Mouse (Mus musculus): ENCODE results near the gene Gm43191.
A peak's percentile ranks its signal among the peaks of the same experiment; 100 is the strongest.

Gene Gm43191

DNA sequence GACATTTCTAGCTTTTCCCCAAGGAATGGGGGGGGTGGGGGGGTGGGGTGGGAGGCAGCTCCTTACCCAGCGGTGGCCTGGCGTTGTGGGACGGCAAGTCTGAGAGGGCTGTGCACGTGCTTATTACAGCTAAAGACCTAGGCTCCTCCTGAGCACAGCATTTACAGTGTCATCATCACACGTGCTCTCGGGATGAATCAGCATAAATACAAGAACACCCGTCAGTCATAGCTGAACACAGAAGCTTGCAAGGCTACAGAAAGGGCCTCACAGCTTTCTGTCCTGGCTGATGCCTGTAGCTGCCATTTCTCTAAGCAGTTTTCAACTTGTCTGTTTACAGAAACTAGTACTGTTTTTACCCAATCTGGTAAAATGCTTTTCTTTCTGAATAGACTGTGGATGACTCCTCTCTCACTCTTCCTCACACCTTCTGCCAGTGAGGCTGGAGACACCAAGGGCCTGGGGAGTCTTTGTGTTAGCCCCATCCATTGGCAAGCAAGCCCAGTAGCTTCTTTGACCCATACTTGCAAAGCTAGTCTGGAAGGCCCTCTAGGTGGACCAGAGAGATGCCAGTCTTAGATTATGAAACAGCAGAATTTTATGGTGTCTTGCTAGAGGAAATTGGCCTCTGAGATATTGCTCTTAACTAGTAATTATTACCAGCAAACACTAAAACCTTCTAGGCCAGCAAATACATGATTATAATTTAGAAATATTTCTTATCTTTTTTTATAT is 60.3 kb downstream of the Gm43191 start:
- DNase-seq (ENCODE audit: low spot score) = no peak

DNA sequence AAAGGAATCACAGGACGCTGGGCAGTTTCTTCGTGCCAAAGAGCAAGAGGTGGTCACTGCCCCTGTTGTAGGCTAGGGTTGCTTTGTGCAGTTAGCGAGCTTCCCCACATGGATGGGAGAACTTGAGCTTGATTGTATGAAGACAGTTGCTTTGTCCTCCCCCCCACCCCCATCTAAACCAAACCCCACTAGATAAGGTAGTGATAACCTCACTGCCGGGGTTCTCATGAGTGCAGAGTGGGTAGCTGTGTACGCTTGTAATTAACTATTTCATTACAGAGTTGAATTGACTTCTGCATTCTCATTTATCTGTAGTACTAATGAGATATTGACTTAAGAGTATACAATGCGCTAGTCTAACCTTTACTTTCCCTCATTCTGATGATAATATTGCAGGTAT is 62.2 kb downstream of the Gm43191 start:
- no peak for DNase-seq (ENCODE audit: low spot score)

- no peak for DNase-seq (ENCODE audit: low spot score)
Measured at GRCm38 (mm10) chr3:116615318-116616068, 65.6 kb downstream of the Gm43191 start.

DNA sequence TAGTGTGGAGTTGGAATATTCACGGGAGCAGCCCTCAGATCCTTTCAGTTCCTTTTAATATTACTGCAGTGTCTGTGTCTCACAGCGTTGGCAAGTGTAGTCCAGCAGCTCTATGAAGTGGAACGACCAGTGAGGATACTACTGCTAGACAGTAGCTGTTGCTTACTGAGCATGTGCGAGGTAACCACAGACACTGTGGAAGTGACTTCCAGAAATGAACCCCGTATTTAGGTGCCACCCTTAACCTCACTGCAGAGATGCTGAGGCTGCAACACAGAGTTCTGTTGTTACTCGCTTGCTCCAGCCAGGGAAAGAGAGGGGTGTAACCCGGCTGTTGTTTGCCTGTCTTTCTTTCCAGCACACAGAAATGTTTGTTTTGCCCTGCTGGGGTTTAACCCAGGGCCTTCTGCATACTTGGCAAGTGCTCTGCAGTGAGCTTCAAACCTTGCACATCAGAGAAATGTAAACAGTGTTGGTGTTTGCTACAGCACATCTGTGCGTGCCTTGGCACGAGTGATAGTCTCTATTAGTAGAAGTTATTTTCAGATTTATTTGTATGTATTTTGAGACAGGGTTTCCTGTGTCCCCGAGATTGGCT is 66.7 kb downstream of the Gm43191 start, which contains the start of gene Trmt13:
TSS of gene Trmt13 (minus strand) at position 293 of the 598 bp plus-strand sequence.
- peak; percentile 13 for DNase-seq (ENCODE audit: low spot score)

DNA sequence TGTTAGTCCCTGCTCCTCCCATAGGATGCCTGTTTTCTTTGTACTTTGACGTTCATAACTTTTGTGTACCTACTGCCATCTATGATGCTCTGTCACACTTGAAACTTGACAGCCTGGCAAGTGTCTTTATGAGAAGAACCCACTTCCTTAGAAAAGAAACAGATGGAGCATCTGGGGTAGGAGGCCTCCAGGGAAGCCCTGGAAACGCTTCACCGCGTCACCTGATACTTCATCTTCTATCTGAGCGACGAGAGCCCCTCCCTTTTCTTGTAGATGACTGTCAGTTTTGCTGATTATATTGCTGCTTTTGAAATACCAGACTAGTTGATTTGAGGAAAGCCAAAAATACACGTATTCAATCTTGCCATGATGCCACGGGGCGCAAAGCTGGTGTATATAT is 76.5 kb downstream of the Gm43191 start:
- no peak for DNase-seq (ENCODE audit: low spot score)

DNA sequence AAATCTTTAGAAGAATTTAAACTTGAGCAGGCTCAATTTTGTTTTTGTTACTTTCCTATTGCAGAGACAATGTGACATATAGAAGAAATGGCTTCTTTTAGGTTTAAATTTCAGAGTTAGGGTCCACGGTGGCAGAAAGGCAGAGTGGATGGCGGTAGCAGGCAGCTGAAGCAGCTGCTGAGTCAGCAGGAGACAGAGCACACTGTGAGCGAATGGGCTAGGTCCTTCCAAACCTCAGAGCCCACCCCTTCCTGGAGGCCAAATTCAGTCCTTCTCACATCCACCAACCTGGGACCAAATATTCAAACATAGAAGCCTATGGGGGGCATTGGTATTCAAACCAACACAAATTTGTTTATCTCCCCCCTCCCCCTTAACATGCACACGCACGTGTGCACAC is 79.3 kb downstream of the Gm43191 start:
- no peak for DNase-seq (ENCODE audit: low spot score)

DNA sequence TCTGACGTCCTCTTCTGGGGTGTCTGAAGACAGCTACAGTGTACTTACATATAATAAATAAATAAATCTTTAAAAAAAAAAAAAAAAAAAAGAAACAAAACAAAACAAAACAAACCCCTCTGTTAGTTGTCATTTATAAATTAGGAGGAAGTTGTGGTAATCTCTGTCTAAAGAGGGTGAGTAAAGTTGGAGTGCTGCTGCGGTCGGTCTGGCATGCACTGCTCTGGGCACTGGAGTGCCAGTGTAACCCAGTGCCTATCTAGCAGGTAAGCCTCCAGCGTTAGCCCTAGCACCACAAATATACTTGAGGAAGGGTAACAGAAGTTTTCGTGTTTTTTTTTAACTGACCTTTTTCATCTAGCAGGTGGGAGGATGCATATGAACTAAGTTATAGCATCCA is 80.1 kb downstream of the Gm43191 start:
- DNase-seq (ENCODE audit: low spot score) = no peak

GRCm38 (mm10) chr3:116599705-116600104 is 81.4 kb downstream of the Gm43191 start:
- DNase-seq (ENCODE audit: low spot score) = no peak

DNA sequence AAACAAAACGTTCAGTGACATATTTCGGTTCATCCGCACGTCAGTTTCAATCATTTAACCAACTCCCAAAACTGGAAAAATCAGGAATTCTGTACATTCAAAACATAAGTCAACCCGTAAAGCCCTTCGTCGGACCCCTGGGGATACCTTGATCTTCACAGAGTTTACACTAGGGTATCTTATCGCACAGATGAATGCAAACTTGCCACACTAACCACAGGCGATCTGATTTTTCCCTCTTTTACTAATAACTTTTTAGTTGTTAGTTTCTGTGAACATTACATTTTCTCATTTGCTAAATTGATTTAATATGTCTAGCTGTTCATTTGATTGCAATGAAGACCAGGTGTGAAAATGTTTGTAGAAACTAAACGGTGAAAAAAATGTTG is 85.5 kb downstream of the Gm43191 start:
- DNase-seq (ENCODE audit: low spot score) = no peak

DNA sequence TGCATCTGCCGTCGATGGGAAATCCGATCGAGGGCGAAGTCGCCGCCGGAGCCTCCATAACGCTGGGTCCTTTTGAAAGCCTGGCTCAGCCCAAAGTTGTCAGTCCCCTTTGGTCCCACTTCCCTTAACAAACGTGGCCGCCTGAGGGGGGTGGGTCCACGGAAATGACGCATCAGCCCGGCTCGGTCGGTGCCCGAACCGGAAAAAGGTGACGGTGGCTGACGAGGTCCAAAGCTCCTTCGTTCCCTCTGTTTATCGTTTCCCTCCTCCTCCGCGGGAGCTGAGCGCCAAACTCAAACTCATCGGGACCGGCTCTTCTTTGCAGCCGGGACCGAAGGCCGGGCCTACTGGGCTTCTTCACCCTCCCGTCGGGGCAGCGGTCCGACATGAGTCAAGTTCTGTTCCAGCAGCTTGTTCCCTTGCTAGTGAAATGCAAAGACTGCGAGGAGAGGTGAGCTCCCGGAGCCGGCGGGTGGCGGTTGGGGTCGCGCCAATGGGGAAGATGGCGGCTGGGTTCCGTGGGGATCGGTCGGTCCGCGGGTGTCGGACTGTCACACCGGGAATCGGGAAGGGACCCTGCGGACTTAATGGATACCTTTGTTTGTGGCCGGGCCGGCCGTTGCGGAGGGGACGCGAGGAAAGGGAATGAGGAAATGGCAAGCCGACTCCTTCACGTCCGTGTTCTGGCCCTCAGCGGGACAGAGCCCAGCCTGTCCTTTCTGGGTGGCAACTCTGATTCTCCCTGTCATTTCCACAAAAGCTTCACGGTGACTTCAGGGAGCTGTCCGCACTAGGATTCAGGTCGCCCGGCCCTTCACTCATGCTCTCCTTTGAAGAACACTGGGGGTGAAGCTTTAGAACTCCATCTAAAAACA is 86.1 kb downstream of the Gm43191 start, which contains the start of gene Sass6:
TSS of gene Sass6 (plus strand) at position 255 of the 875 bp plus-strand sequence.
- DNase-seq (ENCODE audit: low spot score) = peak; percentile 97

GRCm38 (mm10) chr3:116594076-116594727 is 86.9 kb downstream of the Gm43191 start:
- DNase-seq (ENCODE audit: low spot score) = no peak
